Mouse (Mus musculus) testis, adult 2 months (tissue): ENCODE data around the gene Usp42. TPM values are rescaled to one million over a fixed set of nuclear protein-coding genes. Genes with fewer than 3 reads are reported as not detected.

ENCODE experiments used
- H3K27ac ChIP-seq: fragments of 200-500 bp; 2 replicates; pipeline ENCODE4 v1.5.1; 2012; ENCODE audit warnings: low read depth, low read length; ENCODE audit not compliant: control insufficient read depth, insufficient read depth
- H3K27me3 ChIP-seq: fragments of 200-500 bp; 2 replicates; pipeline ENCODE4 v1.6.1; 2012; ENCODE audit warnings: mild to moderate bottlenecking, low read length, moderate library complexity; ENCODE audit not compliant: control insufficient read depth, insufficient read depth
- H3K36me3 ChIP-seq: fragments of 200-500 bp; 2 replicates; pipeline ENCODE4 v1.6.1; 2012; ENCODE audit warnings: mild to moderate bottlenecking, low read length; ENCODE audit not compliant: control insufficient read depth, insufficient read depth
- H3K4me1 ChIP-seq: fragments of 200-500 bp; 2 replicates; pipeline ENCODE4 v1.6.1; 2012; ENCODE audit warnings: low read length; ENCODE audit not compliant: control insufficient read depth, insufficient read depth
- H3K4me3 ChIP-seq: fragments of 200-500 bp; 2 replicates; pipeline ENCODE4 v1.5.1; 2012; ENCODE audit warnings: low read depth, mild to moderate bottlenecking, low read length, moderate library complexity, mixed read lengths; ENCODE audit not compliant: control insufficient read depth
- CTCF ChIP-seq: fragments of 200-500 bp; IDR thresholded peaks from 2 replicates; pipeline ENCODE4 v1.5.1; 2012; ENCODE audit warnings: low read depth, mild to moderate bottlenecking, inconsistent platforms, low read length, moderate library complexity; ENCODE audit not compliant: control insufficient read depth, insufficient read depth, insufficient replicate concordance
- POLR2A ChIP-seq: fragments of 200-500 bp; IDR thresholded peaks from 2 replicates; pipeline ENCODE4 v1.6.1; 2012; ENCODE audit warnings: low read depth, mild to moderate bottlenecking, inconsistent platforms, low read length, moderate library complexity; ENCODE audit not compliant: control insufficient read depth
- polyA plus RNA-seq: library from polyadenylated mRNA; depleted of rRNA; stranded (reverse); fragments of >200 nt; gene quantifications from 2 replicates; pipeline ENCODE4 v1.2.3, GENCODE M21; 2012

Gene Usp42
- polyA plus RNA-seq, 1 experiment, result 35.8 TPM

- TF ChIP-seq CTCF (no peak), POLR2A (no peak)
- H3K36me3 ChIP-seq, result no peaks in the 10 kb centered on the region
- H3K4me3 ChIP-seq, result no peak overlapping the region
- H3K4me1 ChIP-seq, result peaks cover 6% of the 10 kb centered on the region
- H3K27ac ChIP-seq, result no peak overlapping the region
- no peaks in the 10 kb centered on the region for H3K27me3 ChIP-seq
Measured at GRCm38 (mm10) chr5:143676218-143676985, 55.7 kb downstream of the Usp42 start.

- H3K27me3 ChIP-seq, result no peaks in the 10 kb centered on the region
- peaks cover 9% of the 10 kb centered on the region for H3K4me1 ChIP-seq
- TF ChIP-seq CTCF, result no peak
- no peak for TF ChIP-seq POLR2A
- no peak overlapping the region for H3K4me3 ChIP-seq
- no peak overlapping the region for H3K27ac ChIP-seq
- no peaks in the 10 kb centered on the region for H3K36me3 ChIP-seq
Measured at GRCm38 (mm10) chr5:143674576-143674975, 57.5 kb downstream of the Usp42 start.

GRCm38 (mm10) chr5:143670740-143671415, 61.2 kb downstream of the Usp42 start:
- Histone ChIP-seq H3K27ac (no peak overlapping the region), H3K4me3 (no peak overlapping the region), H3K36me3 (no peaks in the 10 kb centered on the region), H3K27me3 (no peaks in the 10 kb centered on the region), H3K4me1 (peaks cover 10% of the 10 kb centered on the region)
- TF ChIP-seq POLR2A, result no peak
- TF ChIP-seq CTCF, result no peak

GRCm38 (mm10) chr5:143669839-143670238, 62.2 kb downstream of the Usp42 start:
- H3K4me1 ChIP-seq, result peaks cover 10% of the 10 kb centered on the region
- no peak for TF ChIP-seq POLR2A
- no peak for TF ChIP-seq CTCF
- H3K27me3 ChIP-seq, result no peaks in the 10 kb centered on the region
- H3K27ac ChIP-seq, result peak overlapping the region; percentile 42
- no peaks in the 10 kb centered on the region for H3K36me3 ChIP-seq
- H3K4me3 ChIP-seq, result no peak overlapping the region

- Histone ChIP-seq H3K36me3 (no peaks in the 10 kb centered on the region), H3K4me3 (no peak overlapping the region), H3K4me1 (peaks cover 8% of the 10 kb centered on the region), H3K27me3 (no peaks in the 10 kb centered on the region), H3K27ac (peak overlapping the region; percentile 42)
- TF ChIP-seq CTCF (peak; percentile 30; the same call in 1 of the 2 replicates), POLR2A (no peak)
Measured at GRCm38 (mm10) chr5:143669393-143669792, 62.7 kb downstream of the Usp42 start.

- no peak overlapping the region for H3K27ac ChIP-seq
- H3K4me3 ChIP-seq, result no peak overlapping the region
- H3K36me3 ChIP-seq, result no peaks in the 10 kb centered on the region
- H3K4me1 ChIP-seq, result peaks cover 8% of the 10 kb centered on the region
- TF ChIP-seq CTCF (no peak), POLR2A (no peak)
- H3K27me3 ChIP-seq, result no peaks in the 10 kb centered on the region
Measured at GRCm38 (mm10) chr5:143668884-143669283, 63.2 kb downstream of the Usp42 start.

- Histone ChIP-seq H3K4me3 (no peak overlapping the region), H3K27me3 (no peaks in the 10 kb centered on the region), H3K36me3 (no peaks in the 10 kb centered on the region), H3K4me1 (peaks cover 6% of the 10 kb centered on the region; the same call in 1 of the 2 replicates), H3K27ac (no peak overlapping the region)
- TF ChIP-seq CTCF, result no peak
- TF ChIP-seq POLR2A, result no peak
Measured at GRCm38 (mm10) chr5:143666015-143666414, 66.1 kb downstream of the Usp42 start.
